Comparison of ENCODE assay signal across 7 mouse cellular contexts in the genomic region with DNA sequence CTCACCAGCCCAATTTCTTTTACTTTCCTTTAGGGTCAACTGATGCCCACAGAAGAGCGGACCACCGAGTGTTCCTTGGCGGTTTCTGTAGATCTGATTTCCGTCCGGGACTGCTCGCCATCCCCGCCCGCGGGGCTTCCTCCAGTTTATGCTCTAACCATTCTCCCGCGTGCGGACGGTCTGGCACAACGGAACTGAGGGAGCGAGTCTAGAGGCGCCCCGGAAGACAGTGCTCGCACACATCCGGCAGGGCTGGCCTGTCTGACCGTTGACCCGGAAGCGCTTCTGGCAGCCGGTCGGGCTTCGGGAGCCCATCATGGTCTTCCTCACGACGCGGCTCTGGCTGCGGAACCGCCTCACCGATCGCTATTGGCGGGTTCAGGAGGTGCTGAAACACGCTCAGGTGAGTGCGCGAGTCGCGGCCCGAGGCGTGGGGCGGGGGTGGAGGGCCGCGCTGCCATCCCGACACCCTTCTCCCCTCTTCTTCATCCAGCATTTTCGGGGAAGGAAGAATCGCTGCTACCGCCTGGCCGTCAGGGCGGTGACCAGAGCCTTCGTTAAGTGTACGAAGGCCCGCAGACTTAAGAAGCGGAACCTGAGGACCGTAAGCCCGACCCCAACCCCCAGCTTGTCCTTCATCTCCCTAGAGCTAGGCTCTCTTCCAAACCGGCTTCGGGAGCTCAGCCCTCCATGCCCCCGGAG. TPM values are rescaled to one million over a fixed set of nuclear protein-coding genes. Genes with fewer than 3 reads are reported as not detected.
DNase-seq lines count a peak whose midpoint lies in the region; ATAC-seq lines count a peak whose summit lies in the region.

No protein-coding gene starts in this region.

- ATAC-seq in intestine, embryonic 15.5 days, result peak; percentile 99

- under 1% methylated on average over 58 of the region's 58 CpGs for WGBS in intestine, embryonic 15.5 days
- WGBS in midbrain, embryonic 10.5 days, result under 1% methylated on average over 58 of the region's 58 CpGs

- intact Hi-C loops in left cerebral cortex, postnatal 25 days (cut with DNase I), result loop anchor here (1.0 kb wide), 1 partner anchor 28 kb away; the partner anchor contains the start of gene Aurkaip1

- H3K4me2 ChIP-seq in intestine, embryonic 15.5 days (replicated peaks), result peak overlapping the region; percentile 65

- H3K9me3 ChIP-seq in intestine, embryonic 15.5 days, result no peaks in the 10 kb centered on the region
- H3K9me3 ChIP-seq in midbrain, embryonic 10.5 days (replicated peaks), result no peaks in the 10 kb centered on the region

- H3K4me3 ChIP-seq in intestine, embryonic 15.5 days (replicated peaks), result peak overlapping the region; percentile 85
- H3K4me3 ChIP-seq in midbrain, embryonic 10.5 days, result peak overlapping the region; percentile 94

- peak; percentile 95 to 98 for DNase-seq in adrenal gland, adult (ENCODE audit: inconsistent age in 2 of 2, low spot score in 1 of 2)
- DNase-seq in embryo, embryonic 10.5 days (ENCODE audit: low spot score), result peak; percentile 97
- peak; percentile 93 for DNase-seq in gastrocnemius, postnatal 25 days
- peak; percentile 96 for DNase-seq in left cerebral cortex, postnatal 25 days (ENCODE audit: low spot score in 2 of 2)
- DNase-seq in midbrain, embryonic 10.5 days (ENCODE audit: low spot score), result peak; percentile 96
- peak; percentile 99 for DNase-seq in right cerebral cortex, postnatal 4 days

- H3K27me3 ChIP-seq in intestine, embryonic 15.5 days (replicated peaks), result no peaks in the 10 kb centered on the region
- no peaks in the 10 kb centered on the region for H3K27me3 ChIP-seq in midbrain, embryonic 10.5 days (ENCODE audit: low read depth, poor library complexity, severe bottlenecking)

- peaks cover 12% of the 10 kb centered on the region for H3K4me1 ChIP-seq in intestine, embryonic 15.5 days (replicated peaks)
- H3K4me1 ChIP-seq in midbrain, embryonic 10.5 days, result peaks cover 22% of the 10 kb centered on the region

- peaks cover 15% of the 10 kb centered on the region; the same call in 1 of the 2 replicates for H3K36me3 ChIP-seq in intestine, embryonic 15.5 days
- peaks cover 35% of the 10 kb centered on the region for H3K36me3 ChIP-seq in midbrain, embryonic 10.5 days

- peak overlapping the region; percentile 51 for H3K27ac ChIP-seq in intestine, embryonic 15.5 days
- H3K27ac ChIP-seq in midbrain, embryonic 10.5 days (replicated peaks), result peak overlapping the region; percentile 89

- peak overlapping the region; percentile 73 for H3K9ac ChIP-seq in intestine, embryonic 15.5 days

RNA-seq across cellular contexts. Expression of gene Mrpl20, which starts 0.8 kb away (rescaled TPM):
- total RNA-seq in gastrocnemius, postnatal 25 days (2021), result 10 to 100 TPM; 45.1 to 47.7 TPM
- 225 and 226 TPM in 2 replicates for polyA plus RNA-seq in intestine, embryonic 15.5 days (2015; fragmentation: Nextera tagmentation; extraction: Ambion mirVana)
- total RNA-seq in left cerebral cortex, postnatal 25 days (2021), result 10 to 100 TPM; 93.9 to 97.9 TPM
- 235 and 260 TPM in 2 replicates for polyA plus RNA-seq in midbrain, embryonic 10.5 days (2016; fragmentation: Nextera tagmentation; extraction: Ambion mirVana)

RNA-seq across cellular contexts. Expression of gene Ccnl2, which starts 8.8 kb away (rescaled TPM):
- total RNA-seq in gastrocnemius, postnatal 25 days (2021), result 10 to 100 TPM; 20.4 to 26.6 TPM
- 132 and 138 TPM in 2 replicates for polyA plus RNA-seq in intestine, embryonic 15.5 days (2015; fragmentation: Nextera tagmentation; extraction: Ambion mirVana)
- total RNA-seq in left cerebral cortex, postnatal 25 days (2021), result 10 to 100 TPM; 65.7 to 78.1 TPM
- 161 and 171 TPM in 2 replicates for polyA plus RNA-seq in midbrain, embryonic 10.5 days (2016; fragmentation: Nextera tagmentation; extraction: Ambion mirVana)

RNA-seq across cellular contexts. Expression of gene Ankrd65, which starts 13.3 kb away (rescaled TPM):
- not detected for total RNA-seq in gastrocnemius, postnatal 25 days (2021)
- not detected in 2 replicates for polyA plus RNA-seq in intestine, embryonic 15.5 days (2015; fragmentation: Nextera tagmentation; extraction: Ambion mirVana)
- total RNA-seq in left cerebral cortex, postnatal 25 days (2021), result not detected
- not detected in 2 replicates for polyA plus RNA-seq in midbrain, embryonic 10.5 days (2016; fragmentation: Nextera tagmentation; extraction: Ambion mirVana)

RNA-seq across cellular contexts. Expression of gene Tmem88b, which starts 17.8 kb away (rescaled TPM):
- under 1 TPM; 0.88 to 0.92 TPM for total RNA-seq in gastrocnemius, postnatal 25 days (2021)
- 1.00 and 1.1 TPM in 2 replicates for polyA plus RNA-seq in intestine, embryonic 15.5 days (2015; fragmentation: Nextera tagmentation; extraction: Ambion mirVana)
- 10 to 100 TPM; 16.8 to 20.7 TPM for total RNA-seq in left cerebral cortex, postnatal 25 days (2021)
- polyA plus RNA-seq in midbrain, embryonic 10.5 days (2016; fragmentation: Nextera tagmentation; extraction: Ambion mirVana), result 0.31 and 0.45 TPM in 2 replicates

RNA-seq across cellular contexts. Expression of gene Aurkaip1, which starts 27.6 kb away (rescaled TPM):
- 10 to 100 TPM; 68.4 to 70.9 TPM for total RNA-seq in gastrocnemius, postnatal 25 days (2021)
- polyA plus RNA-seq in intestine, embryonic 15.5 days (2015; fragmentation: Nextera tagmentation; extraction: Ambion mirVana), result 169 and 171 TPM in 2 replicates
- 100 to 1,000 TPM in 1 of 2 experiments, 10 to 100 TPM in 1; 99.6 to 104 TPM for total RNA-seq in left cerebral cortex, postnatal 25 days (2021)
- 159 and 172 TPM in 2 replicates for polyA plus RNA-seq in midbrain, embryonic 10.5 days (2016; fragmentation: Nextera tagmentation; extraction: Ambion mirVana)

Comparison
In these comparisons a context has a peak if more than half of its experiments do, and no peak if none do; other contexts are left out.
1. Peak in every context shown above with its lines: DNase-seq, ATAC-seq, H3K4me3 ChIP-seq and H3K27ac ChIP-seq.